Mouse (Mus musculus) adrenal gland, postnatal 14 days (tissue): ENCODE measurements at regions not wholly inside any gene's neighbourhood (a gene's known extent, or its start where the extent isn't known, plus 50 kb on each side); places are given as distances from the start of the nearest gene placed in this dataset.

Experiments used
- DNase-seq: peaks from one replicate; pipeline ENCODE4 v3.0.0; 2021; ENCODE audit warnings: mixed read lengths

- no peak for DNase-seq
These were observed 2310.3 kb upstream of the Lrrc6 start for GRCm38 (mm10) chr15:68811041-68811440.

- no peak for DNase-seq
These were observed 2309.9 kb upstream of the Lrrc6 start for GRCm38 (mm10) chr15:68810593-68810992.

GRCm38 (mm10) chr15:68808175-68808574 is 2307.5 kb upstream of the Lrrc6 start:
- no peak for DNase-seq

- DNase-seq: no peak
These were observed 2303.5 kb upstream of the Lrrc6 start for GRCm38 (mm10) chr15:68804254-68804653.

GRCm38 (mm10) chr15:68801763-68802162 is 2301.1 kb upstream of the Lrrc6 start:
- DNase-seq: no peak

- DNase-seq: no peak
These were observed 2296.7 kb upstream of the Lrrc6 start for GRCm38 (mm10) chr15:68797406-68797805.

- DNase-seq: no peak
These were observed 2294.7 kb upstream of the Lrrc6 start for GRCm38 (mm10) chr15:68795239-68795960.

- DNase-seq: no peak
These were observed 2259.2 kb upstream of the Lrrc6 start for GRCm38 (mm10) chr15:68759948-68760347.

- DNase-seq: no peak
These were observed 2254.5 kb upstream of the Lrrc6 start for GRCm38 (mm10) chr15:68755255-68755654.

GRCm38 (mm10) chr15:68754834-68755233 is 2254.1 kb upstream of the Lrrc6 start:
- DNase-seq: no peak

GRCm38 (mm10) chr15:68739344-68739743 is 2238.6 kb upstream of the Lrrc6 start:
- no peak for DNase-seq

GRCm38 (mm10) chr15:68721250-68721649 is 2220.5 kb upstream of the Lrrc6 start:
- DNase-seq: peak; percentile 7

GRCm38 (mm10) chr15:68719486-68719885 is 2218.8 kb upstream of the Lrrc6 start:
- DNase-seq: no peak

GRCm38 (mm10) chr15:68714337-68714736 is 2213.6 kb upstream of the Lrrc6 start:
- DNase-seq: no peak

- DNase-seq: no peak
These were observed 2206.6 kb upstream of the Lrrc6 start for GRCm38 (mm10) chr15:68707306-68707705.

GRCm38 (mm10) chr15:68695041-68695650 is 2194.4 kb upstream of the Lrrc6 start:
- no peak for DNase-seq

- DNase-seq: no peak
These were observed 2166.8 kb upstream of the Lrrc6 start for GRCm38 (mm10) chr15:68667462-68667861.

GRCm38 (mm10) chr15:68665331-68665730 is 2164.6 kb upstream of the Lrrc6 start:
- DNase-seq: no peak

- DNase-seq: no peak
These were observed 2156.0 kb upstream of the Lrrc6 start for GRCm38 (mm10) chr15:68656722-68657121.

- no peak for DNase-seq
These were observed 2154.3 kb upstream of the Lrrc6 start for GRCm38 (mm10) chr15:68655046-68655445.

GRCm38 (mm10) chr15:68650609-68651008 is 2149.9 kb upstream of the Lrrc6 start:
- DNase-seq: no peak

GRCm38 (mm10) chr15:68650033-68650432 is 2149.3 kb upstream of the Lrrc6 start:
- DNase-seq: no peak

- no peak for DNase-seq
These were observed 2146.2 kb upstream of the Lrrc6 start for GRCm38 (mm10) chr15:68646865-68647264.

- DNase-seq: no peak
These were observed 2144.2 kb upstream of the Lrrc6 start for GRCm38 (mm10) chr15:68644862-68645261.
